Mouse (Mus musculus): Measurements from ENCODE around the gene Cltb. TPM values are rescaled to one million over a fixed set of nuclear protein-coding genes. Genes with fewer than 3 reads are reported as not detected.

The Cltb gene
- polyA plus RNA-seq, 1 experiment, result 32.3 TPM

- TF ChIP-seq CTCF (IDR thresholded peaks at IDR 0.05; ENCODE audit: control insufficient read depth, insufficient read depth, insufficient read length) (no peak), MAX (IDR thresholded peaks at IDR 0.05) (no peak), CEBPB (IDR thresholded peaks at IDR 0.05; ENCODE audit: low read depth) (no peak), MYOG (IDR thresholded peaks at IDR 0.05; ENCODE audit: control insufficient read depth, extremely low read depth, insufficient read length) (no peak), MYOD1 (IDR thresholded peaks at IDR 0.05; ENCODE audit: control insufficient read depth, insufficient read length, low read depth) (no peak), USF1 (IDR thresholded peaks at IDR 0.05; ENCODE audit: low read depth) (no peak), FOSL1 (IDR thresholded peaks at IDR 0.05; ENCODE audit: insufficient read depth, low read length, poor library complexity, severe bottlenecking) (no peak)
- H3K79me3 ChIP-seq (ENCODE audit: low read depth), result no peaks in the 10 kb centered on the region
- H3ac ChIP-seq (ENCODE audit: control insufficient read depth, insufficient read length, low read depth), result no peak overlapping the region
- H3K4me3 ChIP-seq (ENCODE audit: insufficient read depth, poor library complexity, severe bottlenecking), result no peak overlapping the region
- no peaks in the 10 kb centered on the region for H3K79me2 ChIP-seq (ENCODE audit: control insufficient read depth, insufficient read depth)
- H3K27me3 ChIP-seq (ENCODE audit: control insufficient read depth, insufficient read depth, insufficient read length), result no peaks in the 10 kb centered on the region
- H3K36me3 ChIP-seq (ENCODE audit: control insufficient read depth, insufficient read depth), result no peaks in the 10 kb centered on the region
These were observed 6.9 kb downstream of the Cltb start for GRCm38 (mm10) chr13:54604221-54604620.

GRCm38 (mm10) chr13:54603501-54603900 lies 7.6 kb downstream of the Cltb start:
- no peaks in the 10 kb centered on the region for H3K79me3 ChIP-seq (ENCODE audit: low read depth)
- H3K27me3 ChIP-seq (ENCODE audit: control insufficient read depth, insufficient read depth, insufficient read length), result no peaks in the 10 kb centered on the region
- H3ac ChIP-seq (ENCODE audit: control insufficient read depth, insufficient read length, low read depth), result no peak overlapping the region
- TF ChIP-seq MAX (IDR thresholded peaks at IDR 0.05) (no peak), CTCF (IDR thresholded peaks at IDR 0.05; ENCODE audit: control insufficient read depth, insufficient read depth, insufficient read length) (no peak), MYOD1 (IDR thresholded peaks at IDR 0.05; ENCODE audit: control insufficient read depth, insufficient read length, low read depth) (no peak), CEBPB (IDR thresholded peaks at IDR 0.05; ENCODE audit: low read depth) (no peak), FOSL1 (IDR thresholded peaks at IDR 0.05; ENCODE audit: insufficient read depth, low read length, poor library complexity, severe bottlenecking) (no peak), MYOG (IDR thresholded peaks at IDR 0.05; ENCODE audit: control insufficient read depth, extremely low read depth, insufficient read length) (no peak), USF1 (IDR thresholded peaks at IDR 0.05; ENCODE audit: low read depth) (no peak)
- no peaks in the 10 kb centered on the region for H3K36me3 ChIP-seq (ENCODE audit: control insufficient read depth, insufficient read depth)
- H3K4me3 ChIP-seq (ENCODE audit: insufficient read depth, poor library complexity, severe bottlenecking), result no peak overlapping the region
- no peaks in the 10 kb centered on the region for H3K79me2 ChIP-seq (ENCODE audit: control insufficient read depth, insufficient read depth)

- Histone ChIP-seq H3K79me2 (ENCODE audit: control insufficient read depth, insufficient read depth) (no peaks in the 10 kb centered on the region), H3K36me3 (ENCODE audit: control insufficient read depth, insufficient read depth) (no peaks in the 10 kb centered on the region), H3K79me3 (ENCODE audit: low read depth) (no peaks in the 10 kb centered on the region), H3K4me3 (ENCODE audit: insufficient read depth, poor library complexity, severe bottlenecking) (no peak overlapping the region), H3ac (ENCODE audit: control insufficient read depth, insufficient read length, low read depth) (no peak overlapping the region), H3K27me3 (ENCODE audit: control insufficient read depth, insufficient read depth, insufficient read length) (no peaks in the 10 kb centered on the region)
- TF ChIP-seq MAX (IDR thresholded peaks at IDR 0.05), result no peak
- TF ChIP-seq CEBPB (IDR thresholded peaks at IDR 0.05; ENCODE audit: low read depth), result no peak
- TF ChIP-seq MYOD1 (IDR thresholded peaks at IDR 0.05; ENCODE audit: control insufficient read depth, insufficient read length, low read depth), result no peak
- no peak for TF ChIP-seq USF1 (IDR thresholded peaks at IDR 0.05; ENCODE audit: low read depth)
- TF ChIP-seq CTCF (IDR thresholded peaks at IDR 0.05; ENCODE audit: control insufficient read depth, insufficient read depth, insufficient read length), result no peak
- TF ChIP-seq MYOG (IDR thresholded peaks at IDR 0.05; ENCODE audit: control insufficient read depth, extremely low read depth, insufficient read length), result no peak
- no peak for TF ChIP-seq FOSL1 (IDR thresholded peaks at IDR 0.05; ENCODE audit: insufficient read depth, low read length, poor library complexity, severe bottlenecking)
These were observed 8.5 kb downstream of the Cltb start for GRCm38 (mm10) chr13:54602639-54603111.

GRCm38 (mm10) chr13:54598622-54599143 lies 12.5 kb downstream of the Cltb start:
- no peak overlapping the region for H3ac ChIP-seq (ENCODE audit: control insufficient read depth, insufficient read length, low read depth)
- TF ChIP-seq MYOG (IDR thresholded peaks at IDR 0.05; ENCODE audit: control insufficient read depth, extremely low read depth, insufficient read length) (no peak), FOSL1 (IDR thresholded peaks at IDR 0.05; ENCODE audit: insufficient read depth, low read length, poor library complexity, severe bottlenecking) (no peak), MYOD1 (IDR thresholded peaks at IDR 0.05; ENCODE audit: control insufficient read depth, insufficient read length, low read depth) (no peak), CEBPB (IDR thresholded peaks at IDR 0.05; ENCODE audit: low read depth) (no peak), USF1 (IDR thresholded peaks at IDR 0.05; ENCODE audit: low read depth) (no peak), CTCF (IDR thresholded peaks at IDR 0.05; ENCODE audit: control insufficient read depth, insufficient read depth, insufficient read length) (no peak), MAX (IDR thresholded peaks at IDR 0.05) (no peak)
- no peaks in the 10 kb centered on the region for H3K27me3 ChIP-seq (ENCODE audit: control insufficient read depth, insufficient read depth, insufficient read length)
- no peaks in the 10 kb centered on the region for H3K79me3 ChIP-seq (ENCODE audit: low read depth)
- H3K36me3 ChIP-seq (ENCODE audit: control insufficient read depth, insufficient read depth), result no peaks in the 10 kb centered on the region
- no peak overlapping the region for H3K4me3 ChIP-seq (ENCODE audit: insufficient read depth, poor library complexity, severe bottlenecking)
- no peaks in the 10 kb centered on the region for H3K79me2 ChIP-seq (ENCODE audit: control insufficient read depth, insufficient read depth)

- H3ac ChIP-seq (ENCODE audit: control insufficient read depth, insufficient read length, low read depth), result no peak overlapping the region
- no peaks in the 10 kb centered on the region for H3K79me3 ChIP-seq (ENCODE audit: low read depth)
- H3K36me3 ChIP-seq (ENCODE audit: control insufficient read depth, insufficient read depth), result no peaks in the 10 kb centered on the region
- H3K4me3 ChIP-seq (ENCODE audit: insufficient read depth, poor library complexity, severe bottlenecking), result no peak overlapping the region
- TF ChIP-seq FOSL1 (IDR thresholded peaks at IDR 0.05; ENCODE audit: insufficient read depth, low read length, poor library complexity, severe bottlenecking) (no peak), MYOG (IDR thresholded peaks at IDR 0.05; ENCODE audit: control insufficient read depth, extremely low read depth, insufficient read length) (no peak), USF1 (IDR thresholded peaks at IDR 0.05; ENCODE audit: low read depth) (no peak), MYOD1 (IDR thresholded peaks at IDR 0.05; ENCODE audit: control insufficient read depth, insufficient read length, low read depth) (no peak), CEBPB (IDR thresholded peaks at IDR 0.05; ENCODE audit: low read depth) (no peak), CTCF (IDR thresholded peaks at IDR 0.05; ENCODE audit: control insufficient read depth, insufficient read depth, insufficient read length) (no peak), MAX (IDR thresholded peaks at IDR 0.05) (no peak)
- H3K27me3 ChIP-seq (ENCODE audit: control insufficient read depth, insufficient read depth, insufficient read length), result no peaks in the 10 kb centered on the region
- peaks cover 15% of the 10 kb centered on the region for H3K79me2 ChIP-seq (ENCODE audit: control insufficient read depth, insufficient read depth)
These were observed 14.3 kb downstream of the Cltb start for GRCm38 (mm10) chr13:54596870-54597269.
